Mouse (Mus musculus) kidney, adult 2 months (tissue): ENCODE results near the gene Pcp4l1.

Experiments used
- CTCF ChIP-seq: fragments of 200-500 bp; conservative IDR thresholded peaks from 2 replicates; pipeline ENCODE4 v1.5.1; 2011; ENCODE audit warnings: low read depth, mild to moderate bottlenecking, control low read depth, low read length, moderate library complexity, mixed read lengths; ENCODE audit not compliant: insufficient read depth, insufficient read length
- POLR2A ChIP-seq: fragments of 200-500 bp; IDR thresholded peaks from one replicate; pipeline ENCODE4 v1.6.1; 2011; ENCODE audit warnings: low read depth, low read length, control low read depth

- no peak for TF ChIP-seq POLR2A
- no peak for TF ChIP-seq CTCF
Measured at GRCm38 (mm10) chr1:171216241-171216955, 20.3 kb upstream of the Pcp4l1 start.
